Mouse (Mus musculus) small intestine, adult 2 months (tissue): ENCODE data around the gene Ptges2.

ENCODE experiments used
- CTCF ChIP-seq: fragments of 200-500 bp; IDR thresholded peaks from 2 replicates; pipeline ENCODE4 v1.5.1; 2012; ENCODE audit warnings: low read depth, mild to moderate bottlenecking, control low read depth, inconsistent platforms, low read length, moderate library complexity, mixed read lengths; ENCODE audit not compliant: insufficient replicate concordance, insufficient read length; ENCODE audit errors: extremely low read depth
- POLR2A ChIP-seq: fragments of 200-500 bp; IDR thresholded peaks from 2 replicates; pipeline ENCODE4 v1.6.1; 2012; ENCODE audit warnings: low read depth, mild to moderate bottlenecking, control low read depth, inconsistent platforms, low read length, moderate library complexity

- no peak for TF ChIP-seq POLR2A
- no peak for TF ChIP-seq CTCF
These were observed 18.7 kb upstream of the Ptges2 start for GRCm38 (mm10) chr2:32376963-32377362.
